Mouse (Mus musculus) left cerebral cortex, postnatal 36 days (tissue): ENCODE measurements around the gene Colq. TPM values are rescaled to one million over a fixed set of nuclear protein-coding genes. Genes with fewer than 3 reads are reported as not detected.

Experiments
- DNase-seq, 2 experiments: peaks; one replicate each; pipeline ENCODE4 v3.0.0; 2021 to 2022; ENCODE audit warnings: low spot score in 2 of 2, mixed read lengths in 1 of 2
- intact Hi-C: fragments of 180-260 bp; cut with DNase I; formaldehyde crosslinking; loops from one replicate; pipeline ENCODE4 v1.15.1; 2025
- total RNA-seq, 2 experiments: library from RNA; stranded (reverse); gene quantifications; 2 replicates each; pipeline ENCODE4 v1.2.3; 2021

Colq gene
- total RNA-seq, 2 experiments from 2014 or later, result 1.4 to 2.6 TPM

DNA sequence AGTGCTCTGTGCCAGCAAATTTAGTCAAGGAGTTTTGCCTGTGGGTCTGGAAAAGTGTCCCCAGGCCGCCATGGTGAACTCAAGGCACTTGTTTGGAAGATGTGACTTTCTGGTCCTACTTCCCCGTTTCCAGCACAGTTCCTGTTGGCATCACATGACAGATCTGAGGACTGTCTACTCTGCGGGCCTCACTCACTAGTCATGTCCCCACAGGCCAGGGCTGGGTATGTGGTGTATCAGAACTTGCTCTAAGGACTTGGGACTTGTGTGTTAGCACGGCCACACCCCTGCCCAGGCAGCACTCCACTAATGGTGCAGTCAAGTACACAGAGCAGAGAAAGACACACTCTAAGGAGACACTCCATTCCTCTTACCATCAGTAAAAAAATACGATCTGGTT is 108.7 kb downstream of the Colq start:
- intact Hi-C loops, result no loop called here
- DNase-seq, result no peak

DNA sequence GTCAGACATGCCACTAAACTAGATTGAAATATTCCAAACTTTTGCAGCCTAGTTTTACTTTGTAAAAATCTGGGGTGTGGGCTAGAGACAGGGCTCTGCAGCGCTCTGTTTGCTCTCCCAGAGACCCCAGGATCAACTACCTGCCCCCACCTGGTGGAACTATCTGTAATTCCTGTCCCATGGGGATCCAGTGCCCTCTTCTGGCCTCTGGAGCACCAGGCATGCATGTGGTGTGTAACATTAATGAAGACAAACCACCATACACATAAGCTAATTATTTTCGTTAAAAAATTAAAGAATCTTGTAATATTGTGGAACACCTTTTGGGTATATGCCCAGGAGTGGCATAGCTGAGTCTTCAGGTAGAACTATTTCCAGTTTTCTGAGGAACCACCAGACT is 117.8 kb downstream of the Colq start:
- DNase-seq, result no peak
- intact Hi-C loops, result loop anchor here (2.0 to 5.0 kb wide), 3 partner anchors 86 to 201 kb away; no protein-coding TSS in a partner anchor

Other genes starting within 250 kb of the Colq start
- 10 to 100 TPM; 60.1 to 60.2 TPM for gene Sh3bp5, start 155.3 kb downstream of the Colq start, total RNA-seq
- gene Eaf1, start 96.9 kb downstream of the Colq start, total RNA-seq, result 10 to 100 TPM; 12.4 to 13.8 TPM
- 10 to 100 TPM; 29.7 to 35.1 TPM for gene Mettl6, start 96.3 kb downstream of the Colq start, total RNA-seq
- under 1 TPM in 1 of 2 experiments, not detected in 1; 0.44 TPM for gene Gm49387, start 49.5 kb upstream of the Colq start, total RNA-seq
- 1 to 10 TPM; 7.8 to 9.2 TPM for gene Btd, start 49.7 kb upstream of the Colq start, total RNA-seq
- 1 to 10 TPM; 6.1 to 6.3 TPM for gene Hacl1, start 49.9 kb upstream of the Colq start, total RNA-seq
- 10 to 100 TPM; 53.4 to 60.6 TPM for gene Ankrd28, start 239.3 kb upstream of the Colq start, total RNA-seq